Mouse (Mus musculus): ENCODE measurements around the gene Nckap5l. TPM values are rescaled to one million over a fixed set of nuclear protein-coding genes. Genes with fewer than 3 reads are reported as not detected.

Gene Nckap5l
- 3.9 and 4.4 TPM in 2 replicates for polyA plus RNA-seq (2012; rRNA removed)

DNA sequence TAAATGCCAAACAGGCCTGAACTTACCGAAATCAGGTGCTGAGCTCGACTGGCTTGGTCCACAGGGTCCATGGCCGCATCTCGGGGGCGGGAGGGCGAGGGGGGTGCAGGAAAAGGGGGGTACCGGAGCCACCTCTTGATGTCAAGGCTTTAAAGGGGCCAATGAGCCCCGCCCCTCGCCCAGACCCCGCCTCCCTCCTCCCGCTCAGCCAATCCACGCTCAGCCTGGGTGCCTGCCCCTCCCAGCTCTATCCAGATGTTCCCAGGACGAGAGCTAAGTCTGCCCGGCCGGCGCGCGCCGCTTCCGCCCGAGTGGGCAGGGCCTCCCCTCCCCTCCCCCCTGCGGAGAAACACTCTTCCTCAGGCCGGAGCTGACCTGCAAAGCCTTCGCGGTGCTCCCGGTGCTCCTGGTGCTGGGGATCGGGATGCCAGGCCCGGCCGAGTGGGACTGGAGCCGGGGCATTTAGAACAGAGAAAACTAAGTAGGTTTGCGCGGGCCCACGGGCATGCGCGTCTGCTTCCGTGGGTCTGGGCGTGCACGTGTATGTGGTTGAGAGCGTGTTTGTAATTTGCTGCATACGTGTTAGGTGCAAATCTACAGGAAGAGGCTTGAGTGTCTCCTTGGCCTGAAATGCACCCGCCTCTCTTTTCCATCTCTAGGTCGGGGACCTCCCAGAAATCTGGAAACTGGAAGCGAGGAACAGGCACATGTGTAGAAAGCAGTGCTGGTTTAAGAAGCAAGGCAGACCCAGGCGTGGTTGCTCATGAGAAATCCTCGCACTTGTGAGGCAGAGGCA lies at the start of gene Nckap5l:
Gene Nckap5l (minus strand): TSS at position 143 of the 796 bp plus-strand sequence.
- H3K4me3 ChIP-seq (ENCODE audit: control insufficient read depth, low read depth, low read length), result peak within 1 kb of the TSS; percentile 85
- H3K27me3 ChIP-seq (ENCODE audit: control insufficient read depth, insufficient read depth, low read length), result no peaks in the 10 kb centered on the region
- no peak for TF ChIP-seq POLR2A (IDR thresholded peaks at IDR 0.05; ENCODE audit: control insufficient read depth, low read depth, low read length)
- peak within 1 kb of the TSS; percentile 85 for H3K27ac ChIP-seq (ENCODE audit: control insufficient read depth, insufficient read depth, low read depth, low read length)
- H3K36me3 ChIP-seq (ENCODE audit: control insufficient read depth, insufficient read depth, low read length), result no peaks in the 10 kb centered on the region
- H3K4me1 ChIP-seq (ENCODE audit: control insufficient read depth, insufficient read depth, low read length), result peaks cover 14% of the 10 kb centered on the region

DNA sequence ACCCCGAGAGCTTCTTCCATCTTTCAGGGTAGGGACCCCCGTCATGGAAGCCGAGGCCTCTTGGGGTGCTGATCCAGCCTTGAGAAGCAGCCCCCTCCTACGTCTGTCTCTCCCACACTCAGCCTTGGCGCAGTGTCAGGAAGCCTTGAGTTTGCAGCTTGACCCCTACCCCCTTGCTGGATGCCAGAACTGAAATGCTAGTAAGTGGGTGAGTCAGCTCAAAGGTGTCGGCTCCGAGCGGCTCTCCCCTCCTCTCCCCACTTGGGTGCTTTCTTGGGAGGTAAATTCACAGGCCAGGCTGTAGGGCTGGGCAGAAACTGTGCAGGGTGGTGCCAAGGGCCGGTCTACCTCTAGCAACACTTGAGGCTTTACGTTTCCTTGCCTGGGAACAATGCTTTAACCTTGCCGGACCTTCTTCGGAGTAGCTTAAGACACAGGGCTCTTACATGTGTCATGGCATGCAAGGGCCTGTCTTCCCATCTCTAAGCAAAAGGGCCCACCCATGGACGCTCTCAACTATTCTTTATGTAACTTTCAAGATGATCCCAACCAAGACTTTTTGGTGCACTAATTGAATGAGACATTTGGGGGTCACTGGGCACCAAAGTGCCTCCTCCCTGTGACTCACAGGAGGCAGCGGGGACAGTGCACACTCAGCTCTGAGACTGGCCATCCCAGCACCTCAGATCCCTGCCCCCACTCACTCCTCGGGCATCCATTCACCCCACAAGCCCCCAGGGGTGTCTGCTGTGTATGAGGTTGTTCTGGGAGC lies 48.0 kb upstream of the Nckap5l start:
- TF ChIP-seq POLR2A (IDR thresholded peaks at IDR 0.05; ENCODE audit: control insufficient read depth, low read depth, low read length) (no peak), CTCF (IDR thresholded peaks at IDR 0.05; ENCODE audit: control insufficient read depth, insufficient read depth, insufficient replicate concordance, low read depth, low read length) (no peak)
- no peaks in the 10 kb centered on the region for H3K4me1 ChIP-seq (ENCODE audit: control insufficient read depth, insufficient read depth, low read length)
- no peaks in the 10 kb centered on the region for H3K36me3 ChIP-seq (ENCODE audit: control insufficient read depth, insufficient read depth, low read length)
- no peaks in the 10 kb centered on the region for H3K27me3 ChIP-seq (ENCODE audit: control insufficient read depth, insufficient read depth, low read length)
- no peak overlapping the region for H3K27ac ChIP-seq (ENCODE audit: control insufficient read depth, insufficient read depth, low read depth, low read length)
- no peak overlapping the region for H3K4me3 ChIP-seq (ENCODE audit: control insufficient read depth, low read depth, low read length)

- H3K4me1 ChIP-seq (ENCODE audit: control insufficient read depth, insufficient read depth, low read length), result peaks cover under 1% of the 10 kb centered on the region; the same call in 1 of the 2 replicates
- no peaks in the 10 kb centered on the region for H3K27me3 ChIP-seq (ENCODE audit: control insufficient read depth, insufficient read depth, low read length)
- H3K27ac ChIP-seq (ENCODE audit: control insufficient read depth, insufficient read depth, low read depth, low read length), result no peak overlapping the region
- H3K4me3 ChIP-seq (ENCODE audit: control insufficient read depth, low read depth, low read length), result no peak overlapping the region
- no peaks in the 10 kb centered on the region for H3K36me3 ChIP-seq (ENCODE audit: control insufficient read depth, insufficient read depth, low read length)
- TF ChIP-seq CTCF (IDR thresholded peaks at IDR 0.05; ENCODE audit: control insufficient read depth, insufficient read depth, insufficient replicate concordance, low read depth, low read length), result no peak
- TF ChIP-seq POLR2A (IDR thresholded peaks at IDR 0.05; ENCODE audit: control insufficient read depth, low read depth, low read length), result no peak
These were observed 45.7 kb upstream of the Nckap5l start for GRCm38 (mm10) chr15:99503256-99503655.

DNA sequence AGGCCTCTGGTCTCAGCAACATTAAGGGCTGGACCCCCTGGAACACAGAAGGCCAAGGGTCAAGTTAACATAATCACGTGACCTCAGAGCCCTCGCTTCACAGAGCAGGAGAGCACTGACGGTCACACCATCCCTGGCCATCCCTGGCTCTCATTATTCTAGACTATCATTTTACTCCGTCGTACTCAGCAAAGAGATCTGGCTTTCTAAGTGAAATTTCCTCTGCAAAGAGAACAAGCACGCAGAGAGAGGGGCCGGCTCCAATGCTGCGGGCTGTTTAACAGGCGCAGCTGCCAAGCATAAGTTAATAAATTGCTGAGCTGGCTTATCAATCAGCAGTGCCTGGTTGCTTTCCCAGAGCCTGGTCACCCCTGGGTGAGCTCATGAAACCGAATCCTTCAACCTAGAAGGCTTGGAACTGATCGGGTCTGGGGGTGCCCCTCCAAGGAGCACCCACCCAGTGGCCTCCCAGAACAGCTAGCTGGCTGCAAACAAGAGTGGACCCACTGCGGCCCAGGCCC lies 44.8 kb upstream of the Nckap5l start:
- Histone ChIP-seq H3K27me3 (ENCODE audit: control insufficient read depth, insufficient read depth, low read length) (no peaks in the 10 kb centered on the region), H3K4me1 (ENCODE audit: control insufficient read depth, insufficient read depth, low read length) (peaks cover 3% of the 10 kb centered on the region; the same call in 1 of the 2 replicates), H3K4me3 (ENCODE audit: control insufficient read depth, low read depth, low read length) (no peak overlapping the region), H3K36me3 (ENCODE audit: control insufficient read depth, insufficient read depth, low read length) (no peaks in the 10 kb centered on the region), H3K27ac (ENCODE audit: control insufficient read depth, insufficient read depth, low read depth, low read length) (no peak overlapping the region; the same call in 1 of the 2 replicates)
- TF ChIP-seq POLR2A (IDR thresholded peaks at IDR 0.05; ENCODE audit: control insufficient read depth, low read depth, low read length) (no peak), CTCF (IDR thresholded peaks at IDR 0.05; ENCODE audit: control insufficient read depth, insufficient read depth, insufficient replicate concordance, low read depth, low read length) (no peak)

GRCm38 (mm10) chr15:99501292-99502260 lies 44.0 kb upstream of the Nckap5l start:
- Histone ChIP-seq H3K27ac (ENCODE audit: control insufficient read depth, insufficient read depth, low read depth, low read length) (peak overlapping the region; percentile 39; the same call in 1 of the 2 replicates), H3K36me3 (ENCODE audit: control insufficient read depth, insufficient read depth, low read length) (no peaks in the 10 kb centered on the region), H3K4me1 (ENCODE audit: control insufficient read depth, insufficient read depth, low read length) (peaks cover 3% of the 10 kb centered on the region; the same call in 1 of the 2 replicates), H3K4me3 (ENCODE audit: control insufficient read depth, low read depth, low read length) (no peak overlapping the region), H3K27me3 (ENCODE audit: control insufficient read depth, insufficient read depth, low read length) (no peaks in the 10 kb centered on the region)
- TF ChIP-seq CTCF (IDR thresholded peaks at IDR 0.05; ENCODE audit: control insufficient read depth, insufficient read depth, insufficient replicate concordance, low read depth, low read length) (no peak), POLR2A (IDR thresholded peaks at IDR 0.05; ENCODE audit: control insufficient read depth, low read depth, low read length) (no peak)

DNA sequence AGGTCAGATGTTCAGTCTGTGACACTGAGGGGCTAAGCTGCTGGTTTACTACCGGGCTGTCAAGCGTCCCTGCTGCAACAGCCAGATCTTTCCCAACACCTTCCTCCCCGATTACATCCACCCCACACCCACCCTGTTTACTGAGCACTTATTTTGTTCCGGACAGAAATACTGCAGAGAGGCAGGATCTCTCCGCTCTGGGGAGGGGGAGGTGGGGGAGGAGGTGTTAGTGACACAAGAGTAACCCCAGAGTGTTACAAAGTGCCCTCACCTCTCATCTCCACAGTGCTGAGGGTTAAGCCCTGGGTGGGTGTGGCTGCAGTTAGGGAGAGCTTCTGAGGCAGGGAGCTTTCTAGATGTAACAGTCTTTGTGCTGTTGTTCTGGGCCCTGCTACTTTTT lies 42.8 kb upstream of the Nckap5l start:
- Histone ChIP-seq H3K27ac (ENCODE audit: control insufficient read depth, insufficient read depth, low read depth, low read length) (no peak overlapping the region), H3K4me1 (ENCODE audit: control insufficient read depth, insufficient read depth, low read length) (peaks cover 3% of the 10 kb centered on the region; the same call in 1 of the 2 replicates), H3K36me3 (ENCODE audit: control insufficient read depth, insufficient read depth, low read length) (no peaks in the 10 kb centered on the region), H3K27me3 (ENCODE audit: control insufficient read depth, insufficient read depth, low read length) (no peaks in the 10 kb centered on the region), H3K4me3 (ENCODE audit: control insufficient read depth, low read depth, low read length) (no peak overlapping the region)
- no peak for TF ChIP-seq POLR2A (IDR thresholded peaks at IDR 0.05; ENCODE audit: control insufficient read depth, low read depth, low read length)
- TF ChIP-seq CTCF (IDR thresholded peaks at IDR 0.05; ENCODE audit: control insufficient read depth, insufficient read depth, insufficient replicate concordance, low read depth, low read length), result no peak
